Mouse (Mus musculus) retina, postnatal 1 day (tissue): ENCODE data around the gene Sec23ip.

Source experiments
- DNase-seq: peaks from one replicate; pipeline ENCODE4 v3.0.0-alpha.2; 2012

The Sec23ip gene

GRCm38 (mm10) chr7:128781846-128782245 is 37.1 kb downstream of the Sec23ip start:
- no peak for DNase-seq

DNA sequence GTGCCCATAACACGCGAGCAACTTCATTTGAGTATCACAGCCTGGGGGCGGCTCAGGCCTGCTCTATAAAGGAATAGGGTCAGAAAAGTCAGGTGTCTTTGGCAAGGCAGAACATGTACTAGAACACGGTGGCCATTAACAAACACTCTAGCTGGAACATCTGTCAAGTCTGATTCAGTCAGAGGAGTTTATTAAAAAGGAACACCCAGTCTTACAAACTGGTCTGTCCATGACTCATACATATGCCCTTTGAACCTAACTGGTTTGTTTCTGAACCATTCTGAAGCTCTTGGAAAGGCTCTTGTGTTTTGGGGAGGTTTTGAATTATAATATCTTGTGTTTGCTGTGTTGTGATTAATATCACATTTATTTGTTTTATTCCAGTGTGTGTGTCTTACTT is 45.3 kb downstream of the Sec23ip start:
- no peak for DNase-seq

DNA sequence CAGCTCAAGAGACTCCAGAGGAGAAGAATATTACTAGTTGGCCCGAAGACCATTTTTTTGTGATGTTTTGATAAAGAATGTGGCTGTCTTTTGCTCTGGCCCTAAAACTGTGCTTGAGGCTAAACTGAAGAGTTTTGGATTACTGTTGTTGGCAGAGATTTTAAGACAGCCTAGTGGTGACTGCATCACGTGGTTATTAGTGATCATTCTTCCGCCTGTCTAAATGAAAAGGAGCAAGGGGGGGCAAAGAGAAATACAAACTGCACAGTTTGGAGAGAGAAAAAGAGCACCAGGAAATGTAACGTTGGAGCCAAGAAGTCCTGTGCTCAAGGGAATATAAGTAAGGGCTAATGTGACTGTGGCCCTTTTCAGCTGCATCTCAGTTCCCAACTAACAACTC is 48.7 kb downstream of the Sec23ip start:
- no peak for DNase-seq

DNA sequence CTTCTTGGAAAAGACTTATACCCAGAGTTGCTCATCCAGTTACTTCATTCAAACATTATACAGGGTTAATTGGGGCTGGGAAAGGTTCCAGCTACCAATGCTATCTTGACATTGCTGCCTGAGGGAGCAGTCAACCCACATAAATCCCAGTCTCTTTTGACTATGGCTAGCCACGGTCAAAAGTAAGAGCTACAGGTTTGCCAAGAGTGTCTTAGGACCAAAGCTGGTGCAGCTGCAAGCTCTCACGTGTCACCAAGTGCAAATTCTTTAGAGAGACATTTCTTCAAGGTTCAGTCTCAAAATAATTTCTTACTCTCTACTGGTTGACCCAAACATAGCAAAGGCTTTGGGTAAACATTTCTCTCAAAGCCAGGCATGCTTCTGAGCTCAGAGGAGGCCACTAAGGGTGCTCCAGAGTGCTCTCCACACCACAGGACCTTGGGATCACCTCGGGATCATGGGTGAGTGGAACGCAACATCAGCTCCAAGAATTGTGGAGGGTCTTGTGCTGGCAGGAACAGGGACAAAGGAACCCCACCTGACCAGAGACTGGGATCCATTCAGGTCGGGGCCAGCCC is 80.3 kb downstream of the Sec23ip start:
- DNase-seq, result no peak

GRCm38 (mm10) chr7:128832455-128833081 is 87.8 kb downstream of the Sec23ip start:
- no peak for DNase-seq

- DNase-seq, result no peak
Observed at GRCm38 (mm10) chr7:128833196-128833595, 88.5 kb downstream of the Sec23ip start.
